Mouse (Mus musculus) T-cell, adult 2 months (primary cell): ENCODE results near the gene D3Ertd254e.

Experiments
- DNase-seq: peaks from one replicate; pipeline ENCODE4 v3.0.0; 2022; ENCODE audit warnings: low spot score

The D3Ertd254e gene

DNA sequence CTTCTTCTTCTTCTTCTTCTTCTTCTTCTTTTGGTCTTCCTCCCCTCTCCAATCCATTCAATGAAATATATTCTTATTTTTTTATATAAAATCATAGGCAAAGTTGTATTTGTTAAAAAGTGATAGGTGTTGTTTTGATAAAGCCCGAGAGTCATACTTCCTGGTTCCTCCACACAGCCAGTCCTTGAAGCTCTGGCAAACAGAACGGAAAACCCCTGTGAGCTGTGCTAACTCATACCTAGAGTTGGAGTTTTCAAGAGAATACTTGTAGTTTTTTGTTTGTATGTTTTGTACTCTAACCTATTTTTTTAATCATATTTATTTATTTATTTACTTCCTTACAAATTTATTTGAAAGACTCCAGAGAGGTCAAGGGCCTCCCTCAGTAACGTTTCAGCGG lies 61.9 kb downstream of the D3Ertd254e start:
- DNase-seq, result no peak
